Mouse (Mus musculus) midbrain, embryonic 13.5 days (tissue): ENCODE measurements around the gene Mrps6. TPM values are rescaled to one million over a fixed set of nuclear protein-coding genes. Genes with fewer than 3 reads are reported as not detected.
"Not testable (repeated sequence)": the region's sequence is repeated elsewhere in the genome, so short reads cannot be mapped to it uniquely, and the experiment has no call there.

Experiments used
- ATAC-seq: fragments of 200-750 bp; cut with Nextera tagmentation; 2 replicates; pipeline ENCODE4 v1.8.0; 2017; ENCODE audit warnings: mild to moderate bottlenecking, moderate TSS enrichment, moderate library complexity
- H3K27ac ChIP-seq: fragments of 300-500 bp; sonication (generic); 2 replicates; pipeline ENCODE4 v1.5.1; 2015; ENCODE audit warnings: inconsistent platforms, mild to moderate bottlenecking, moderate library complexity
- H3K27me3 ChIP-seq: fragments of 300-500 bp; sonication (generic); 2 replicates; pipeline ENCODE4 v1.6.1; 2015; ENCODE audit warnings: mild to moderate bottlenecking, inconsistent platforms
- H3K36me3 ChIP-seq: fragments of 300-500 bp; sonication (generic); 2 replicates; pipeline ENCODE4 v1.6.1; 2015; ENCODE audit warnings: mild to moderate bottlenecking, inconsistent platforms
- H3K4me1 ChIP-seq: fragments of 300-500 bp; sonication (generic); replicated peaks from 2 replicates; pipeline ENCODE4 v1.6.1; 2015; ENCODE audit warnings: inconsistent platforms
- H3K4me2 ChIP-seq: fragments of 300-500 bp; sonication (generic); replicated peaks from 2 replicates; pipeline ENCODE4 v1.6.1; 2015; ENCODE audit warnings: moderate library complexity, mild to moderate bottlenecking, inconsistent platforms
- H3K4me3 ChIP-seq: fragments of 300-500 bp; sonication (generic); replicated peaks from 2 replicates; pipeline ENCODE4 v1.5.1; 2015; ENCODE audit warnings: mild to moderate bottlenecking, inconsistent platforms
- H3K9ac ChIP-seq: fragments of 300-500 bp; sonication (generic); replicated peaks from 2 replicates; pipeline ENCODE4 v1.6.1; 2015; ENCODE audit warnings: mild to moderate bottlenecking, inconsistent platforms
- H3K9me3 ChIP-seq: fragments of 300-500 bp; sonication (generic); 2 replicates; pipeline ENCODE4 v1.6.1; 2016; ENCODE audit warnings: mild to moderate bottlenecking, inconsistent platforms
- WGBS: fragments of 180-500 bp; shearing (Covaris S2); methylation state at CpG from one replicate; pipeline ENCODE4 v1.1.7; 2015; 5-methylcytosine and 5-hydroxymethylcytosine counted together
- polyA plus RNA-seq: library from polyadenylated mRNA; unstranded; fragments of >200 nt; fragmentation: Nextera tagmentation; extraction: Ambion mirVana; gene quantifications from 2 replicates; pipeline ENCODE4 v1.2.1, GENCODE M21; 2015

Gene Mrps6
- polyA plus RNA-seq, 1 experiment from 2014 or later = 153 TPM

GRCm38 (mm10) chr16:92076797-92077196 lies 18.7 kb downstream of the Mrps6 start:
- Histone ChIP-seq H3K9ac (no peak overlapping the region), H3K4me1 (no peaks in the 10 kb centered on the region), H3K9me3 (no peaks in the 10 kb centered on the region), H3K27me3 (no peaks in the 10 kb centered on the region), H3K36me3 (peaks cover 24% of the 10 kb centered on the region), H3K4me3 (no peak overlapping the region), H3K27ac (no peak overlapping the region), H3K4me2 (no peak overlapping the region)
- WGBS = 95% methylated on average over 8 of the region's 8 CpGs
- no peak for ATAC-seq

DNA sequence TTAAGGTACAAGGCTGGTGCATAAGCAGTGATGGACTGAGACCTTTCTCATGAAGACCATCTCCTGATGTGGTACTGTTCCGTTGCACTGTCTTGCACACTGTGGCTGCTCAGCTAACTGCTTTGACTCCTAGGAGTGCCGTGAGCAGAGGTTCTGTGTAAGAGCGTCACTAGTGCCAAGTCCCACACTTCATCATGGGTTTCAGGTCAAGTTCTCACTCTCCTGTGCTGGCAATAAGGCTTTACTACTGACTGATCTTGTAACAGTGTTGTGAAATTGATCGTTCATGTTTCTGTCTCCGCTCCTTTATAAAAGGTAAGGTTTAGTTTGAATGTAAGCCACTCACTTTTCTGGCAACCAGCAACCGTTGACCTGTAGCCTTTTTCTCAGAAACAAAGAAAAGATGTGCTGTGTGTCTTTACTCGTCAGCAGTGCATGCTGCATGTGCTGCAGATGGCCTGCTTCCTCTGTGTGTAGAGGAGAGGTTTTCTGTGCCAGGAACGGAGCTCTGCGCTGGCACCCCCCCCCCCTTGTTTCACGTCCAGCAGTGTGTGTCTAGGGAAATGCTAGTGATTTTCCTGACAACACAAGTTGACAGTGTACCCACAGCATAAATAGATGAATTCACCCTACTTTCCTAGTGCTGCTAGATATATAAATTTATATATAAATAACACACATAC lies 25.8 kb downstream of the Mrps6 start:
- H3K4me2 ChIP-seq = no peak overlapping the region
- ATAC-seq = no peak
- 85% methylated on average over 10 of the region's 10 CpGs for whole genome bisulfite sequencing
- no peak overlapping the region for H3K27ac ChIP-seq
- no peak overlapping the region for H3K9ac ChIP-seq
- no peaks in the 10 kb centered on the region for H3K27me3 ChIP-seq
- no peak overlapping the region for H3K4me3 ChIP-seq
- H3K36me3 ChIP-seq = peaks cover 14% of the 10 kb centered on the region
- H3K4me1 ChIP-seq = no peaks in the 10 kb centered on the region
- H3K9me3 ChIP-seq = no peaks in the 10 kb centered on the region

DNA sequence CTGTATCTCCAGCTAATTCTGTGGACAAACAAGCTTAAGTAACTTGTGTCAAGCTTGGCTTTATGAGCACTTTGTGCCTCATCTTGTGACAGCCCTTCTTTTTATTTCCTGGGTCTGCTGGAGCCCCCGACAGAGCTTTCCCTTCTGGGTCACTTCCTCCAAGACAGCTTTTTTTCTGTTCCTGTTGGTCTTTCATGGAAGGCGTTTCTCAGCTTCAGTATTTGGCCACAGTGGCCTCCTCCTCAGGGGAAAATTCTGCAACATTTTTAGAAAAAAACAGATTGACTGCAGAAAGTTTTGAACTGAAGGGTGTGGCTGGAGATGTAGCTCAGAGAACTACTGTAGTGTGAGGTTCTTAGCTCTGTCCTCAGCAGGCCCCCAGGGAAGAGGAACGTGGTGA lies 31.2 kb downstream of the Mrps6 start:
- H3K4me1 ChIP-seq = no peaks in the 10 kb centered on the region; the same call in 1 of the 2 replicates
- WGBS = 61% methylated on average over 3 of the region's 3 CpGs
- ATAC-seq = no peak
- no peak overlapping the region for H3K9ac ChIP-seq
- H3K4me2 ChIP-seq = no peak overlapping the region
- no peak overlapping the region for H3K27ac ChIP-seq
- no peaks in the 10 kb centered on the region for H3K27me3 ChIP-seq
- H3K4me3 ChIP-seq = no peak overlapping the region
- peaks cover 3% of the 10 kb centered on the region; the same call in 1 of the 2 replicates for H3K36me3 ChIP-seq
- no peaks in the 10 kb centered on the region for H3K9me3 ChIP-seq

- H3K9ac ChIP-seq = no peak overlapping the region
- no peak overlapping the region for H3K4me3 ChIP-seq
- ATAC-seq = no peak
- no peaks in the 10 kb centered on the region; the same call in 1 of the 2 replicates for H3K4me1 ChIP-seq
- H3K27me3 ChIP-seq = no peaks in the 10 kb centered on the region
- H3K9me3 ChIP-seq = no peaks in the 10 kb centered on the region
- no peak overlapping the region for H3K4me2 ChIP-seq
- H3K36me3 ChIP-seq = peaks cover 6% of the 10 kb centered on the region; the same call in 1 of the 2 replicates
- 57% methylated on average over 5 of the region's 5 CpGs for WGBS
- no peak overlapping the region for H3K27ac ChIP-seq
Observed at GRCm38 (mm10) chr16:92091876-92092275, 33.8 kb downstream of the Mrps6 start.

DNA sequence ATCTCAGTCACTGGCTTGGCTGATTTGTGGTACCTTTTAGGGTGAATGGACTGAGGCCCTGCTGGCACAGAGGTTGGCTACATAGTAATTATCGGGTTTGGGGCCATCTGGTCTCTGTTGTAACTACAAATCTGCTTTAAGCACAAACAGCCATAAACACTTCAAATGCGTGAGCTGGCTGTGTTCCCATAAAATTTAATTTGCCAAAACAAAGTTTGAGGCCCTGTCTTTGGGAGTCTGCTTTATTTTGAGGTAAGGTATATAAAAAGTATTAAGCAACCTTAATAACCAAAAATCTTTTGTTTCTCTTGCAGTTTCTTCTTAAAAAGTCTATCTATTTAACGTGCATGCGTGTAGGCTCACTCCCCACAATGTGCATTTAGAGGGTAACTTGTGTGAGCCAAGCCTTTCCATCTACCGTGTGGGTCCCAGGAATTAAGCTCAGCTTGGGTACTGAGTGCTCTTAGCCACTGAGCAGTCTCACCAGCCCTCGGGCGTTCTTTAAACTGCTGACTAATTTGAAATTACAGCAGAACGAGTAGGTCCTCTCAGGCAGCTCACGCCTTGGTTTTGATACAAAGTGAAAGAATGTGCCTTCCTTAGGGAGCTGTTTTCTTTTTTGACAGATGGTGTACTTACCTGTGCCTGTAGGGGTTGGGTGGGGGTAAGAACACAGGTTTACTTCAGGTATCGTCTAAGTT lies 40.4 kb downstream of the Mrps6 start:
- Histone ChIP-seq H3K9ac (no peak overlapping the region), H3K9me3 (no peaks in the 10 kb centered on the region), H3K27me3 (no peaks in the 10 kb centered on the region), H3K27ac (no peak overlapping the region), H3K4me2 (no peak overlapping the region), H3K36me3 (peaks cover 22% of the 10 kb centered on the region), H3K4me3 (no peak overlapping the region), H3K4me1 (peaks cover 16% of the 10 kb centered on the region)
- ATAC-seq = no peak
- WGBS = 88% methylated on average over 10 of the region's 10 CpGs

DNA sequence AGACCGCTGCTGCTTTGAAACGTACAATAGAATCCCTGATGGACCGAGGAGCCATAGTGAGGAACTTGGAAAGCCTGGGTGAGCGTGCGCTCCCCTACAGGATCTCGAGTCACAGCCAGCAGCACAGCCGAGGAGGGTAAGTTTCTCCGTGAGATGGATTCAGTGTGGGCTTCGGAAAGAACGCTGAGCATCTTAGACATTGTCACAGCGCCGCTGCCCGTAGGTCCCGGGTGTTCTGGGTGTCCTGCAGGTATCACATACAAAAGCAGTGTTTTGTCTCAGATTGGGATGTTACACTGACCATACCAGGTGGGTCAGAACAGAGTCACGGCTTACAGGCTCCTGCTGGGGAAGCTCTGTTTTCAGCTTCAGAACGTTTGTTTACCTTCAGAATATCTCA lies 41.5 kb downstream of the Mrps6 start:
- Histone ChIP-seq H3K27ac (peak overlapping the region; percentile 10), H3K9ac (no peak overlapping the region), H3K4me2 (no peak overlapping the region), H3K36me3 (peaks cover 16% of the 10 kb centered on the region), H3K27me3 (no peaks in the 10 kb centered on the region), H3K9me3 (no peaks in the 10 kb centered on the region), H3K4me1 (peaks cover 27% of the 10 kb centered on the region), H3K4me3 (no peak overlapping the region)
- WGBS = 86% methylated on average over 16 of the region's 16 CpGs
- no peak for ATAC-seq

DNA sequence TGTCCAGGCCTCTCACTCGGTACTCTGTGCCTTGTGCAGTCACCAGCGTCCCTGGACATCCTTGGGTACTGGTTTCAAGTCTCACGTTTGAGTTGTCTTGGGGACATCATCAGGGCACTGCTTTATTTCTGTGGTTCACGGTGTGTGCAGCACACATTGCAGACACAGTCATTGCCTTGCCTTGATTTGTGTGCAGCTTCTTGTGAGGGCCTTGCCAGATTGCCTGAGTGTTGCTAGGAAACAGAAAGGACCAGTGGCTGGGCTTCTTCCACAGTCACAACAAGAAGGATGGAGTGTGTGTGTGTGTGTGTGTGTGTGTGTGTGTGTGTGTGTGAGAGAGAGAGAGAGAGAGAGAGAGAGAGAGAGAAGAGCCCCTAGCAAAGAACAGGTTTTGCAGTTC lies 42.0 kb downstream of the Mrps6 start:
- 78% methylated on average over 4 of the region's 4 CpGs for WGBS
- Histone ChIP-seq H3K9ac (no peak overlapping the region), H3K4me2 (no peak overlapping the region), H3K4me1 (peaks cover 28% of the 10 kb centered on the region), H3K27ac (peak overlapping the region; percentile 10), H3K27me3 (no peaks in the 10 kb centered on the region), H3K4me3 (no peak overlapping the region), H3K36me3 (peaks cover 16% of the 10 kb centered on the region; the same call in 1 of the 2 replicates), H3K9me3 (no peaks in the 10 kb centered on the region)
- ATAC-seq = no peak

DNA sequence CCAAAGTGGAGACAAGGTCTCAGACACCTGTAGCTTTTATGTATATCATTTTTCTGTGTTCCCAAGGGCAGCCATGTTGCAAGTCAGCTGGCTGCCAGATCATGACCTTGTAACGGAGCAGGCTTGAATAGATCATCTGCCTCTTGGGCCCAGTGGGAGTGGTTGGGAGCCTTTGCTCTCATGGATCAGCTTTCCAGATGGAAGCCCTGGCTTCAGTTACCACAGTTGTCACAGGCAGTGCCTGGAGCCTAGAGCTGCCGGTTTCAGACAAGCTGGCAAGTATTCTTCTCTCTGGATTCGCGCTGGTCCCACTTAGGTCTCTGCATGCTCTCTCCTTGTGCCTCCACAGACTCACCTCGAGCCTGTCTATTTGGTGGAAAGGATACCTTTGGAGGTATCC lies 44.0 kb downstream of the Mrps6 start:
- Histone ChIP-seq H3K27ac (no peak overlapping the region), H3K4me2 (no peak overlapping the region), H3K4me3 (no peak overlapping the region), H3K9me3 (no peaks in the 10 kb centered on the region), H3K27me3 (no peaks in the 10 kb centered on the region), H3K9ac (no peak overlapping the region), H3K4me1 (peaks cover 35% of the 10 kb centered on the region), H3K36me3 (peaks cover 16% of the 10 kb centered on the region; the same call in 1 of the 2 replicates)
- WGBS = 88% methylated on average over 5 of the region's 5 CpGs
- no peak for ATAC-seq

- not testable (repeated sequence) for H3K4me3 ChIP-seq, H3K9ac ChIP-seq
Observed at GRCm38 (mm10) chr16:92102931-92103330, 44.9 kb downstream of the Mrps6 start.

GRCm38 (mm10) chr16:92103572-92104331 lies 45.7 kb downstream of the Mrps6 start:
- peak; percentile 75 for ATAC-seq
- peak overlapping the region; percentile 49 for H3K27ac ChIP-seq

More at GRCm38 (mm10) chr16:92102931-92103330, 44.9 kb downstream of the Mrps6 start:
- H3K27ac ChIP-seq, ATAC-seq, H3K9me3 ChIP-seq, H3K27me3 ChIP-seq, H3K4me2 ChIP-seq: not testable (repeated sequence)
- Histone ChIP-seq H3K36me3 (peaks cover 16% of the 10 kb centered on the region; the same call in 1 of the 2 replicates), H3K4me1 (peaks cover 35% of the 10 kb centered on the region)
- 93% methylated on average over 6 of the region's 7 CpGs for WGBS

DNA sequence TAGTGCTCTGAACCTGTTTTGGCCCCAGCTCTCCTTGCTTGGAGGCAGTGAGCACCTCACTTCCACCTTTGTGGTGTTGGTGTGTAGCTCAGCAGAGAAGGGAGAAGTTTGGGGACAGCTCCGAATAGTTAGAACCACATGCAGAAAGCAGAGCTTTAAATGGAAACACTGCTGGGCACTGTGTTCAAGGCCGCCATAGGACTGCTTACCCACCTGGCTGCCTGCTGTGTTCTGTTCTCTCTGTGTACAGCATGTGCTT lies 46.2 kb downstream of the Mrps6 start:
- Histone ChIP-seq H3K9me3 (no peaks in the 10 kb centered on the region), H3K4me3 (no peak overlapping the region), H3K27me3 (no peaks in the 10 kb centered on the region), H3K36me3 (peaks cover 16% of the 10 kb centered on the region; the same call in 1 of the 2 replicates), H3K4me2 (no peak overlapping the region), H3K4me1 (peaks cover 35% of the 10 kb centered on the region), H3K27ac (no peak overlapping the region; the same call in 1 of the 2 replicates), H3K9ac (no peak overlapping the region)
- WGBS = 80% methylated on average over 2 of the region's 2 CpGs
- no peak for ATAC-seq

More at GRCm38 (mm10) chr16:92103572-92104331, 45.7 kb downstream of the Mrps6 start:
- Histone ChIP-seq H3K4me2 (no peak overlapping the region), H3K4me1 (peaks cover 35% of the 10 kb centered on the region), H3K27me3 (no peaks in the 10 kb centered on the region), H3K4me3 (no peak overlapping the region), H3K9me3 (no peaks in the 10 kb centered on the region), H3K36me3 (peaks cover 16% of the 10 kb centered on the region; the same call in 1 of the 2 replicates), H3K9ac (no peak overlapping the region)
- 22% methylated on average over 9 of the region's 9 CpGs for WGBS

GRCm38 (mm10) chr16:92104951-92105350 lies 46.9 kb downstream of the Mrps6 start:
- WGBS = 98% methylated on average over 2 of the region's 2 CpGs
- no peak overlapping the region for H3K9ac ChIP-seq
- H3K27ac ChIP-seq = no peak overlapping the region
- no peak overlapping the region for H3K4me3 ChIP-seq
- peaks cover 34% of the 10 kb centered on the region for H3K4me1 ChIP-seq
- H3K27me3 ChIP-seq = no peaks in the 10 kb centered on the region
- H3K9me3 ChIP-seq = no peaks in the 10 kb centered on the region
- H3K4me2 ChIP-seq = no peak overlapping the region
- peaks cover 15% of the 10 kb centered on the region; the same call in 1 of the 2 replicates for H3K36me3 ChIP-seq
- no peak for ATAC-seq
